Mouse (Mus musculus) testis, adult 2 months (tissue): Measurements from ENCODE around the gene Smim4.

ENCODE experiments used
- CTCF ChIP-seq: fragments of 200-500 bp; IDR thresholded peaks from 2 replicates; pipeline ENCODE4 v1.5.1; 2012; ENCODE audit warnings: low read depth, mild to moderate bottlenecking, inconsistent platforms, low read length, moderate library complexity; ENCODE audit not compliant: control insufficient read depth, insufficient read depth, insufficient replicate concordance
- POLR2A ChIP-seq: fragments of 200-500 bp; IDR thresholded peaks from 2 replicates; pipeline ENCODE4 v1.6.1; 2012; ENCODE audit warnings: low read depth, mild to moderate bottlenecking, inconsistent platforms, low read length, moderate library complexity; ENCODE audit not compliant: control insufficient read depth

DNA sequence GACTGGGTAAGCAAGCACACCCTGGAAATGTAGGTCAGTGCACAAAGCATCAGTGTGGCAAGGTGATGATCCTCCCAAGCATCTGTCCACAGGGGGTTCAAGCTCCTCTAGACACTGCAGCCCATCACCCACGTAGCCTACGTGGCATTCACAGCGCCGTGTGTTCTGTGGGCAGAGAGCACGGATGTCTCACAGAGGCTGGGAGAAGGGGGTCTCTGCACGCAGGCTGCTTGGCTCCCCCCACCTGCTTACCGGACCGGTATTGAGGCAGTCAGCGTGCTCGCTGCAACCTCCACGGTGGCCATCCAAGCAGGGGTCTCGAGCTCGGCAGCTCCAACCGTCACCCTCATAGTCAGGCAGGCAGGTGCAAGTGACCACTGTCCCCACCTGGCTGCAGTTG, 12.3 kb upstream of the Smim4 start:
- no peak for TF ChIP-seq CTCF
- no peak for TF ChIP-seq POLR2A
